Mouse (Mus musculus): ENCODE data around the gene Trip10.

DNA sequence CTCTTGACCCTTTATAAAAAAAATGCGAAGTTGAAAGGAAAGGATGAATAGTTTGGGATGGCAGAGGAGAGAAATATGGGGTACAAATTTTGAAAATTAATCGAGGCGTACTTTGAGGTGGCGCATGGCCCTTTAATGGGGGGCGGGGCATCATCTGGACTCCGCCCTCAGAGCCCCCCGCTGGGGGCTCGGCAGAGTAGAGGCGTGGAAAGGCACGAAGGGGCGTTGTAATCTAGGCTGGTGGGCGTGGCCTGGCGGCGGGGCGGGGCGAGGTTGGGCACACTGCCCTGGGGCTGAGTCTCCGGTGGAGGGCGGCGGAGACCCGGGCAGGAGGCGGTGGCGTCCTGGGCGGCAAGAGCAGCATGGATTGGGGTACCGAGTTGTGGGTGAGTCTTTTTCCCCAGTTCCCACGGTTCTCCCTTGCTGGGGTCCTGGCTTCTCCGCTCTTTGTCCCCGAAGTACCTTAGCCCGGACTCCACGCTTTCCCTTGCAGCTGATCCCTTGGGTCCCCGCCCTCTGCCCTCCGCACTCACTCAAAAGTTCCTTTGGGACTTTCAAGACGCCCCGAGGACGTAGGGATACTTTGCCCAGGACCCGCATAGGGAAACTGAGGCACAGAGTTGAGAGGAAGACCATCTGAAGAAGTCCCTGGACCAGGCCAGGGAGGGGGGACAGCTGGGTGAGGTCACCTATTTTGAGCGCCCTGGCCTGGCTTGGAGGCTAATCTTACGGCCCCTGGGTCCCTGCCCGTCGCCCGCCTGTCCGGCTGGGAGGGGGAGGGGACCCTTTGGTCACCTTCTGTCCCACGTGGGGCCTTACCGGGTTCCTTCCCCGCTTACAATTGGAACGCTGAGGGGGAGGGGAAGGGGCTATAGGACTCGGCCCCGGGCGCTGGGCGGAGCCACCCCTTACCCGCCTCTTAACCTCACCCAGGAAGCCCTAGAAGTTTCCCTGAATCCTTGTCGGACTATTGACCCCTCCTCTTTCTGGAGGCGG, at the start of gene Trip10:
- TF ChIP-seq CTCF (IDR thresholded peaks at IDR 0.05; ENCODE audit: low read depth) (peak; percentile 53), EP300 (IDR thresholded peaks at IDR 0.05; ENCODE audit: low read depth) (no peak)
